Mouse (Mus musculus): Measurements from ENCODE around the gene Snta1.
"Not testable (repeated sequence)": the region's sequence is repeated elsewhere in the genome, so short reads cannot be mapped to it uniquely, and the experiment has no call there.

The Snta1 gene

GRCm38 (mm10) chr2:154372842-154373500 lies 34.9 kb downstream of the Snta1 start, which contains the start of gene Cdk5rap1:
TSS of gene Cdk5rap1 (minus strand) at chr2:154373010.
- no peak for DNase-seq (ENCODE audit: low spot score in 2 of 2)

- DNase-seq (ENCODE audit: low spot score in 2 of 2), result peak; percentile 87 to 90
Observed at GRCm38 (mm10) chr2:154372151-154372829, 35.6 kb downstream of the Snta1 start.

GRCm38 (mm10) chr2:154367510-154367909 lies 40.4 kb downstream of the Snta1 start:
- no peak for DNase-seq (ENCODE audit: low spot score in 2 of 2)

- DNase-seq (ENCODE audit: low spot score in 2 of 2), result not testable (repeated sequence)
Observed at GRCm38 (mm10) chr2:154354000-154354425, 53.9 kb downstream of the Snta1 start.

- DNase-seq (ENCODE audit: low spot score in 2 of 2), result no peak
Observed at GRCm38 (mm10) chr2:154348152-154348551, 59.7 kb downstream of the Snta1 start.

- DNase-seq (ENCODE audit: low spot score in 2 of 2), result no peak
Observed at GRCm38 (mm10) chr2:154339356-154339755, 68.5 kb downstream of the Snta1 start.

- no peak for DNase-seq (ENCODE audit: low spot score in 2 of 2)
Observed at GRCm38 (mm10) chr2:154338161-154338560, 69.7 kb downstream of the Snta1 start.

GRCm38 (mm10) chr2:154335572-154335971 lies 72.3 kb downstream of the Snta1 start:
- no peak for DNase-seq (ENCODE audit: low spot score in 2 of 2)

GRCm38 (mm10) chr2:154326852-154327251 lies 81.0 kb downstream of the Snta1 start:
- DNase-seq (ENCODE audit: low spot score in 2 of 2), result no peak

Data from right cerebral cortex, adult 2 months (tissue).